Mouse (Mus musculus): ENCODE results near the gene Styxl1. TPM values are rescaled to one million over a fixed set of nuclear protein-coding genes. Genes with fewer than 3 reads are reported as not detected.

The Styxl1 gene
- total RNA-seq (2017), result not detected in 2 replicates

- ATAC-seq (replicated peaks in 1 of 2; ENCODE audit: insufficient read depth in 1 of 2, low FRiP score in 2 of 2, low TSS enrichment in 1 of 2, low read depth in 1 of 2, poor library complexity in 2 of 2, severe bottlenecking in 2 of 2), result no peak; a peak in 1 of 4 replicates
These were observed at the start of gene Styxl1 for GRCm38 (mm10) chr5:135777796-135778470. Gene Styxl1 (minus strand): TSS chr5:135778385.

GRCm38 (mm10) chr5:135826225-135826624 is 48.0 kb upstream of the Styxl1 start:
- no peak; a peak in 1 of 4 replicates for ATAC-seq (replicated peaks in 1 of 2; ENCODE audit: insufficient read depth in 1 of 2, low FRiP score in 2 of 2, low TSS enrichment in 1 of 2, low read depth in 1 of 2, poor library complexity in 2 of 2, severe bottlenecking in 2 of 2)

- no peak for ATAC-seq (replicated peaks in 1 of 2; ENCODE audit: insufficient read depth in 1 of 2, low FRiP score in 2 of 2, low TSS enrichment in 1 of 2, low read depth in 1 of 2, poor library complexity in 2 of 2, severe bottlenecking in 2 of 2)
These were observed 46.3 kb upstream of the Styxl1 start for GRCm38 (mm10) chr5:135824517-135824916.

- no peak for ATAC-seq (replicated peaks in 1 of 2; ENCODE audit: insufficient read depth in 1 of 2, low FRiP score in 2 of 2, low TSS enrichment in 1 of 2, low read depth in 1 of 2, poor library complexity in 2 of 2, severe bottlenecking in 2 of 2)
These were observed 44.2 kb upstream of the Styxl1 start for GRCm38 (mm10) chr5:135822316-135822944.

GRCm38 (mm10) chr5:135818491-135818890 is 40.3 kb upstream of the Styxl1 start:
- no peak for ATAC-seq (replicated peaks in 1 of 2; ENCODE audit: insufficient read depth in 1 of 2, low FRiP score in 2 of 2, low TSS enrichment in 1 of 2, low read depth in 1 of 2, poor library complexity in 2 of 2, severe bottlenecking in 2 of 2)

GRCm38 (mm10) chr5:135812991-135813390 is 34.8 kb upstream of the Styxl1 start:
- ATAC-seq (replicated peaks in 1 of 2; ENCODE audit: insufficient read depth in 1 of 2, low FRiP score in 2 of 2, low TSS enrichment in 1 of 2, low read depth in 1 of 2, poor library complexity in 2 of 2, severe bottlenecking in 2 of 2), result no peak

GRCm38 (mm10) chr5:135807263-135807637 is 29.1 kb upstream of the Styxl1 start:
- ATAC-seq (replicated peaks in 1 of 2; ENCODE audit: insufficient read depth in 1 of 2, low FRiP score in 2 of 2, low TSS enrichment in 1 of 2, low read depth in 1 of 2, poor library complexity in 2 of 2, severe bottlenecking in 2 of 2), result no peak

GRCm38 (mm10) chr5:135806555-135807262 is 28.5 kb upstream of the Styxl1 start, which contains the start of gene Srrm3:
Gene Srrm3 (plus strand): TSS chr5:135806890.
- peak; percentile 90 to 94 for ATAC-seq (replicated peaks in 1 of 2; ENCODE audit: insufficient read depth in 1 of 2, low FRiP score in 2 of 2, low TSS enrichment in 1 of 2, low read depth in 1 of 2, poor library complexity in 2 of 2, severe bottlenecking in 2 of 2)

- ATAC-seq (replicated peaks in 1 of 2; ENCODE audit: insufficient read depth in 1 of 2, low FRiP score in 2 of 2, low TSS enrichment in 1 of 2, low read depth in 1 of 2, poor library complexity in 2 of 2, severe bottlenecking in 2 of 2), result no peak
These were observed 26.6 kb upstream of the Styxl1 start for GRCm38 (mm10) chr5:135804735-135805134.

- no peak for ATAC-seq (replicated peaks in 1 of 2; ENCODE audit: insufficient read depth in 1 of 2, low FRiP score in 2 of 2, low TSS enrichment in 1 of 2, low read depth in 1 of 2, poor library complexity in 2 of 2, severe bottlenecking in 2 of 2)
These were observed 25.5 kb upstream of the Styxl1 start for GRCm38 (mm10) chr5:135803676-135804075.

- no peak for ATAC-seq (replicated peaks in 1 of 2; ENCODE audit: insufficient read depth in 1 of 2, low FRiP score in 2 of 2, low TSS enrichment in 1 of 2, low read depth in 1 of 2, poor library complexity in 2 of 2, severe bottlenecking in 2 of 2)
These were observed 24.9 kb upstream of the Styxl1 start for GRCm38 (mm10) chr5:135803135-135803534.

GRCm38 (mm10) chr5:135802641-135803040 is 24.5 kb upstream of the Styxl1 start:
- ATAC-seq (replicated peaks in 1 of 2; ENCODE audit: insufficient read depth in 1 of 2, low FRiP score in 2 of 2, low TSS enrichment in 1 of 2, low read depth in 1 of 2, poor library complexity in 2 of 2, severe bottlenecking in 2 of 2), result no peak

GRCm38 (mm10) chr5:135800927-135801326 is 22.7 kb upstream of the Styxl1 start:
- ATAC-seq (replicated peaks in 1 of 2; ENCODE audit: insufficient read depth in 1 of 2, low FRiP score in 2 of 2, low TSS enrichment in 1 of 2, low read depth in 1 of 2, poor library complexity in 2 of 2, severe bottlenecking in 2 of 2), result no peak

- no peak for ATAC-seq (replicated peaks in 1 of 2; ENCODE audit: insufficient read depth in 1 of 2, low FRiP score in 2 of 2, low TSS enrichment in 1 of 2, low read depth in 1 of 2, poor library complexity in 2 of 2, severe bottlenecking in 2 of 2)
These were observed 21.6 kb upstream of the Styxl1 start for GRCm38 (mm10) chr5:135799746-135800145.

GRCm38 (mm10) chr5:135794859-135795181 is 16.6 kb upstream of the Styxl1 start:
- no peak for ATAC-seq (replicated peaks in 1 of 2; ENCODE audit: insufficient read depth in 1 of 2, low FRiP score in 2 of 2, low TSS enrichment in 1 of 2, low read depth in 1 of 2, poor library complexity in 2 of 2, severe bottlenecking in 2 of 2)

- peak; percentile 84 to 90 for ATAC-seq (replicated peaks in 1 of 2; ENCODE audit: insufficient read depth in 1 of 2, low FRiP score in 2 of 2, low TSS enrichment in 1 of 2, low read depth in 1 of 2, poor library complexity in 2 of 2, severe bottlenecking in 2 of 2)
These were observed 16.0 kb upstream of the Styxl1 start for GRCm38 (mm10) chr5:135793996-135794858.

- no peak for ATAC-seq (replicated peaks in 1 of 2; ENCODE audit: insufficient read depth in 1 of 2, low FRiP score in 2 of 2, low TSS enrichment in 1 of 2, low read depth in 1 of 2, poor library complexity in 2 of 2, severe bottlenecking in 2 of 2)
These were observed 4.7 kb upstream of the Styxl1 start for GRCm38 (mm10) chr5:135782901-135783300.

GRCm38 (mm10) chr5:135780331-135780730 is 2.1 kb upstream of the Styxl1 start:
- no peak for ATAC-seq (replicated peaks in 1 of 2; ENCODE audit: insufficient read depth in 1 of 2, low FRiP score in 2 of 2, low TSS enrichment in 1 of 2, low read depth in 1 of 2, poor library complexity in 2 of 2, severe bottlenecking in 2 of 2)

Measured in hematopoietic stem cell, adult 5-6 weeks (primary cell).